Mouse (Mus musculus): ENCODE measurements at regions not wholly inside any gene's neighbourhood (a gene's known extent, or its start where the extent isn't known, plus 50 kb on each side); places are given as distances from the start of the nearest gene placed in this dataset.

DNA sequence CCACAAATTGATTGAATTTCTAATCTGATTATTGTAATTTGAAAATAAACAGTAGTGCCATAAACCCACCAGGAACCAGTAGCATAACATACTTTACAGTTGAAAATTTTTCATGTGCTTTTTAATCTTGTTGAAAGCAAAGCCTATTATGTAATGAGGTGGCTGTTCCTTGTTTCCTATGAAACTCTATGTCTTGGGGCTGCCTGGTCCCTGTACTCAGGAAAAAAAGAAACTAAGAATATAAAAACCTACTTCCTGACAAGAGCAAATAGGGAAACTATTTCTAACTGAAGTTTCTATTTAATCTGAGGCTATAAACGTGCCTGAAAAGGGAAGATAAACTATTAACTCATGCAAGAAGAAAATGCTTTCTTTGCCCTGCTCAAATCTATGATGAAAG is 338.2 kb downstream of the Flrt2 start:
- WGBS, result 21% methylated on average over 1 of the region's 1 CpGs
- Histone ChIP-seq H3K27me3 (ENCODE audit: control insufficient read depth, insufficient read depth, low read length) (no peaks in the 10 kb centered on the region), H3K4me1 (ENCODE audit: control insufficient read depth in 2 of 2, insufficient read depth in 2 of 2, low read length in 2 of 2) (no peaks in the 10 kb centered on the region), H3K4me3 (ENCODE audit: control insufficient read depth in 1 of 2, insufficient read depth in 1 of 2, low read depth in 1 of 2, low read length in 2 of 2) (no peak overlapping the region), H3K27ac (replicated peaks in 1 of 2; ENCODE audit: control insufficient read depth in 1 of 2, insufficient read depth in 1 of 2, low read depth in 2 of 2, low read length in 2 of 2) (no peak overlapping the region), H3K9me3 (ENCODE audit: control insufficient read depth, low read length) (no peaks in the 10 kb centered on the region), H3K36me3 (ENCODE audit: control insufficient read depth, insufficient read depth, low read length) (no peaks in the 10 kb centered on the region), H3K9ac (ENCODE audit: low read length) (no peak overlapping the region), H3K4me2 (ENCODE audit: low read length) (no peak overlapping the region)
- no peak for ATAC-seq (ENCODE audit: insufficient number of reproducible peaks, insufficient read depth, low FRiP score, low read depth)

DNA sequence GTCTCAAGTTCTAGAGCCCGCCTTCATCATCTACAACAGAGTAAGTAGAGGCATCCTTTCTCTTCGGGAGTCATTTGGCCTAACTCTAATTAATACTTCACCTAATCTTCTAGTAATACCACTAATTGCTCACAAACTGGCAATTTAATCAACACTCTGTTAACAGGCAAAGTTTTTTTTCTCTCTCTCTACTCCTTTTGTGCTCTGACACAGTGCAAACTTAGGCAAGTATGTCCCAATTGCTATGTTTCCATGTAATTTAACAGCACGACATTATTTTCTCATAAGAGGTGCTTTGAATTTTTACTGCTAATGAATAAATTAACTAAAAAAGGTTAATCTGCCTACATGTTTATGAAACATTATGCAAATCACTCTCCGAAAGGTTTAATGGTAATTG is 383.3 kb downstream of the Flrt2 start:
- Histone ChIP-seq H3K4me1 (ENCODE audit: control insufficient read depth in 2 of 2, insufficient read depth in 2 of 2, low read length in 2 of 2) (no peaks in the 10 kb centered on the region), H3K9ac (ENCODE audit: low read length) (no peak overlapping the region), H3K36me3 (ENCODE audit: control insufficient read depth, insufficient read depth, low read length) (no peaks in the 10 kb centered on the region), H3K9me3 (ENCODE audit: control insufficient read depth, low read length) (no peaks in the 10 kb centered on the region), H3K27me3 (ENCODE audit: control insufficient read depth, insufficient read depth, low read length) (no peaks in the 10 kb centered on the region), H3K4me2 (ENCODE audit: low read length) (no peak overlapping the region), H3K4me3 (ENCODE audit: control insufficient read depth in 1 of 2, insufficient read depth in 1 of 2, low read depth in 1 of 2, low read length in 2 of 2) (no peak overlapping the region), H3K27ac (replicated peaks in 1 of 2; ENCODE audit: control insufficient read depth in 1 of 2, insufficient read depth in 1 of 2, low read depth in 2 of 2, low read length in 2 of 2) (no peak overlapping the region)
- no peak for ATAC-seq (ENCODE audit: insufficient number of reproducible peaks, insufficient read depth, low FRiP score, low read depth)
- WGBS, result 72% methylated on average over 4 of the region's 4 CpGs

DNA sequence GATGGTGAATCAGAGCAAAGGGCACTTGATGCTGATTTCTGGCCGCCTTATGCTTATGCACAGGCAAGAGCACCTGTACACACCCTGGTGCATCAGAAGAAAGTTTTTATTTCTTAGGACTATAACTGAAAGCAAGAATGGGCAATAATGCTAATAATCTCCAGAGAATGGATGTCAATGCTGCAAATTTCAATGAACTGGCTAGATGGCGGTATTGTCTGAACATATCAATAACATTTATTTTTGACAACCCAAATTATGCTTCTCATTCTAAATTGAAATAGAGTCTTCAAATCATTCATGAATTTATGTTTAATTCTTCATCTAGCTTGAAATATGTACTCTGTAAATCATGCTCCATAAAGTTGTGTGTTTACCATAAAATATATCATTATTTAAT is 399.0 kb downstream of the Flrt2 start:
- Histone ChIP-seq H3K36me3 (ENCODE audit: control insufficient read depth, insufficient read depth, low read length) (no peaks in the 10 kb centered on the region), H3K4me1 (ENCODE audit: control insufficient read depth in 2 of 2, insufficient read depth in 2 of 2, low read length in 2 of 2) (no peaks in the 10 kb centered on the region), H3K4me2 (ENCODE audit: low read length) (no peak overlapping the region), H3K27ac (replicated peaks in 1 of 2; ENCODE audit: control insufficient read depth in 1 of 2, insufficient read depth in 1 of 2, low read depth in 2 of 2, low read length in 2 of 2) (no peak overlapping the region), H3K27me3 (ENCODE audit: control insufficient read depth, insufficient read depth, low read length) (no peaks in the 10 kb centered on the region), H3K9me3 (ENCODE audit: control insufficient read depth, low read length) (no peaks in the 10 kb centered on the region), H3K4me3 (ENCODE audit: control insufficient read depth in 1 of 2, insufficient read depth in 1 of 2, low read depth in 1 of 2, low read length in 2 of 2) (no peak overlapping the region), H3K9ac (ENCODE audit: low read length) (no peak overlapping the region)
- WGBS, result 87% methylated on average over 2 of the region's 2 CpGs
- ATAC-seq (ENCODE audit: insufficient number of reproducible peaks, insufficient read depth, low FRiP score, low read depth), result no peak

- WGBS, result 69% methylated on average over 1 of the region's 1 CpGs
- H3K36me3 ChIP-seq (ENCODE audit: control insufficient read depth, insufficient read depth, low read length), result no peaks in the 10 kb centered on the region
These were observed 414.2 kb downstream of the Flrt2 start for GRCm38 (mm10) chr12:96106254-96106653.

DNA sequence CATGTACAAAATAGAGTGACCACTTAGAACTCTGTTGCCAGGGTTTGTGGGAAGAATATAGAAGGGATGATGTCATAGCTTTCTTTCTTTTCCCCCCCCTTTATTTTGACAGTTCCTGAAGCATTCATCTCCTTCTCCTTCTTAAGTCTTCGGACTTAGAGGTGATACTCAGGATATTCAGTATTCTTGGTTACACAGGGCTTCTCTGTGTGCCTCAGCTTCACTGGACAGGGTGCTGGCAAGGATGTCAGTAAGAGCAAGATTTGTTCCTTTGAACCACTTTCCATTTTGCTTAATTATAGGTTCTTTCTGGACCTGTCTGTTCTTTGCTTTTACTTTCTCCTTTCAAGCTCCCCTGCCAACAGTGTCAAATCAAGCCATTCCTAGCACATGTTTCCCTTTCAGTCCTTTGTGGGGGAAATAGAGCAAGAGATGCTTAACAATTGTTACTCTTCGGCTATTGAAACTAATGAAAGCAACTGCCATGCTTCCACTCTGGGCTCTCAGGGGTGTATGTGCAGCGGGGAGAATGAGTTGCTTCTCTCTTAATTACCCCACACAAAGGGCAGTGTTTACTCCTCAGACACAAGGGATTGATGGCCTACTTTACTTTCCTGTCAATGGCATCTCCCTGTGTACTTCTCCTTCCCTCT is 422.8 kb downstream of the Flrt2 start:
- Histone ChIP-seq H3K4me1 (ENCODE audit: control insufficient read depth in 2 of 2, insufficient read depth in 2 of 2, low read length in 2 of 2) (no peaks in the 10 kb centered on the region), H3K27ac (replicated peaks in 1 of 2; ENCODE audit: control insufficient read depth in 1 of 2, insufficient read depth in 1 of 2, low read depth in 2 of 2, low read length in 2 of 2) (no peak overlapping the region), H3K4me3 (ENCODE audit: control insufficient read depth in 1 of 2, insufficient read depth in 1 of 2, low read depth in 1 of 2, low read length in 2 of 2) (no peak overlapping the region), H3K9ac (ENCODE audit: low read length) (no peak overlapping the region), H3K36me3 (ENCODE audit: control insufficient read depth, insufficient read depth, low read length) (no peaks in the 10 kb centered on the region), H3K9me3 (ENCODE audit: control insufficient read depth, low read length) (no peaks in the 10 kb centered on the region), H3K27me3 (ENCODE audit: control insufficient read depth, insufficient read depth, low read length) (no peaks in the 10 kb centered on the region), H3K4me2 (ENCODE audit: low read length) (no peak overlapping the region)
- no peak for ATAC-seq (ENCODE audit: insufficient number of reproducible peaks, insufficient read depth, low FRiP score, low read depth)
- WGBS, result 78% methylated on average over 3 of the region's 3 CpGs

More at GRCm38 (mm10) chr12:96106254-96106653, 414.2 kb downstream of the Flrt2 start:
- ATAC-seq (ENCODE audit: insufficient number of reproducible peaks, insufficient read depth, low FRiP score, low read depth), result no peak
- Histone ChIP-seq H3K27me3 (ENCODE audit: control insufficient read depth, insufficient read depth, low read length) (no peaks in the 10 kb centered on the region), H3K9me3 (ENCODE audit: control insufficient read depth, low read length) (no peaks in the 10 kb centered on the region), H3K4me2 (ENCODE audit: low read length) (no peak overlapping the region), H3K4me3 (ENCODE audit: control insufficient read depth in 1 of 2, insufficient read depth in 1 of 2, low read depth in 1 of 2, low read length in 2 of 2) (no peak overlapping the region), H3K9ac (ENCODE audit: low read length) (no peak overlapping the region), H3K27ac (replicated peaks in 1 of 2; ENCODE audit: control insufficient read depth in 1 of 2, insufficient read depth in 1 of 2, low read depth in 2 of 2, low read length in 2 of 2) (no peak overlapping the region), H3K4me1 (ENCODE audit: control insufficient read depth in 2 of 2, insufficient read depth in 2 of 2, low read length in 2 of 2) (no peaks in the 10 kb centered on the region)

- Histone ChIP-seq H3K9ac (ENCODE audit: low read length) (no peak overlapping the region), H3K27me3 (ENCODE audit: control insufficient read depth, insufficient read depth, low read length) (no peaks in the 10 kb centered on the region), H3K4me2 (ENCODE audit: low read length) (no peak overlapping the region), H3K9me3 (ENCODE audit: control insufficient read depth, low read length) (no peaks in the 10 kb centered on the region), H3K36me3 (ENCODE audit: control insufficient read depth, insufficient read depth, low read length) (no peaks in the 10 kb centered on the region), H3K27ac (replicated peaks in 1 of 2; ENCODE audit: control insufficient read depth in 1 of 2, insufficient read depth in 1 of 2, low read depth in 2 of 2, low read length in 2 of 2) (no peak overlapping the region), H3K4me3 (ENCODE audit: control insufficient read depth in 1 of 2, insufficient read depth in 1 of 2, low read depth in 1 of 2, low read length in 2 of 2) (no peak overlapping the region), H3K4me1 (ENCODE audit: control insufficient read depth in 2 of 2, insufficient read depth in 2 of 2, low read length in 2 of 2) (no peaks in the 10 kb centered on the region)
- no peak for ATAC-seq (ENCODE audit: insufficient number of reproducible peaks, insufficient read depth, low FRiP score, low read depth)
- WGBS, result 74% methylated on average over 3 of the region's 3 CpGs
These were observed 425.5 kb downstream of the Flrt2 start for GRCm38 (mm10) chr12:96117553-96117952.

DNA sequence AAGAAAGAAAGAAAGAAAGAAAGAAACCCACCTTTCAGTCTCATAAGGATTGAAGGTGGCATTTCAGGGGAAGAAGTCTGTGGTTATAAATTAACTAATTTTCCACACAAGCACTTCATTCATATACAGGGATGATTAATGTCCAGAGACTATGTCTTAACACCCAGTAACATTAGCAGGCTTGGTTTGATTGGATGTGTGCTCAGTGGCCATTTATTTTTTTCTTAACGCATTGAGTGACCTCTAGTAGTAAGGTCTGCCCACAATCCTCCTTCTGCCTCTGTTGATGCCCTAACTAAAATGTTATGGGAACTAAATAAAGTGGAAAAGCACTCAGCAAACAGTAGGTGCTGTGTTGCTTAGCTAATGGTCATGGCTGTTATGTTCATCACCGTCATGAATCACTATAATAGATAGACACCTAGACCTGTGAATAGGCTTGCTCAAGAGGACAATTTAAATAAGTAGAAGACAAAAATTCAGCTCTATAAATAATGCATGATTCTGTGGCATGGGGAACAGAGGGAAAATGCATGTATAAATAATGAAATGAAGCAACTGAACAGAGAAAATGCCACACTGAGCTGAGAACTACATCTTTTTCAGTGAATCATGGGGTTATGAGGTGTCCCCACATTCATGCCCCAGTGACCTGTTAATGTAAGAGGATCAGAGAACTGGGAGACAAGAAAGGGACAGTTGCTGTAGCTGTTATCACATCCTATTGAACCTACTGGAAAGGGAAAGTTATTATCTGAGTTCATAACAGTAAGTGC is 432.3 kb downstream of the Flrt2 start:
- Histone ChIP-seq H3K9me3 (ENCODE audit: control insufficient read depth, low read length) (no peaks in the 10 kb centered on the region), H3K9ac (ENCODE audit: low read length) (no peak overlapping the region), H3K4me3 (ENCODE audit: control insufficient read depth in 1 of 2, insufficient read depth in 1 of 2, low read depth in 1 of 2, low read length in 2 of 2) (no peak overlapping the region), H3K4me1 (ENCODE audit: control insufficient read depth in 2 of 2, insufficient read depth in 2 of 2, low read length in 2 of 2) (no peaks in the 10 kb centered on the region), H3K27ac (replicated peaks in 1 of 2; ENCODE audit: control insufficient read depth in 1 of 2, insufficient read depth in 1 of 2, low read depth in 2 of 2, low read length in 2 of 2) (no peak overlapping the region), H3K27me3 (ENCODE audit: control insufficient read depth, insufficient read depth, low read length) (no peaks in the 10 kb centered on the region), H3K4me2 (ENCODE audit: low read length) (no peak overlapping the region), H3K36me3 (ENCODE audit: control insufficient read depth, insufficient read depth, low read length) (no peaks in the 10 kb centered on the region)
- no peak for ATAC-seq (ENCODE audit: insufficient number of reproducible peaks, insufficient read depth, low FRiP score, low read depth)
- 81% methylated on average over 2 of the region's 2 CpGs for WGBS

All from heart, embryonic 14.5 days (tissue).